Mouse (Mus musculus) ES-Bruce4 (cell line): ENCODE results near the gene Tbx5.

Experiments used
- CTCF ChIP-seq: IDR thresholded peaks from one replicate; pipeline ENCODE4 v1.8.1; 2011; ENCODE audit warnings: low read depth, low read length
- POLR2A ChIP-seq: IDR thresholded peaks from one replicate; pipeline ENCODE4 v1.8.1; 2011; ENCODE audit warnings: low read length; ENCODE audit not compliant: insufficient read depth

DNA sequence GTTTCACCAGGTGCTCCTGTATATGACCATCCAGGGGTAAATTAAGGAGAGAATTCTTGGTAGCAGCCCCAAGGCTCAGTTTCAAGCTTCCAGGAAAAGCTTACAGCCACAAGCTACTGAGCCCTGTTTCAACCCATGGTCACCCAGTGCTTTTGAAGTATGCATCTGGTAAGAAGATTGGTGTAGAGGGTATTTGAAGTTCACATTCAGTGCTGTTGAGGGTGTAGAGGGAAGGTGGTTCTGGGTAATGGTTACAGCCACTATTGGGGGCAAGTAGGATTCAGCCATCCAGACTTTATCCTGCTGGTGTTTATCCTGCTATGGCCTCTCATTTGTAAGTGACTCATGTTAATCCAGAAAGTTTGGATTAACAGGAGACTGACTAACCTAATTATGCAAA lies 26.0 kb upstream of the Tbx5 start:
- TF ChIP-seq CTCF = no peak
- TF ChIP-seq POLR2A = no peak
